Mouse (Mus musculus) R1 (cell line): Measurements from ENCODE around the gene Slc25a29.

Experiments used
- DNase-seq: peaks from one replicate; pipeline ENCODE4 v3.0.0-alpha.2; 2018; ENCODE audit warnings: low read depth, low spot score

Slc25a29 gene

DNA sequence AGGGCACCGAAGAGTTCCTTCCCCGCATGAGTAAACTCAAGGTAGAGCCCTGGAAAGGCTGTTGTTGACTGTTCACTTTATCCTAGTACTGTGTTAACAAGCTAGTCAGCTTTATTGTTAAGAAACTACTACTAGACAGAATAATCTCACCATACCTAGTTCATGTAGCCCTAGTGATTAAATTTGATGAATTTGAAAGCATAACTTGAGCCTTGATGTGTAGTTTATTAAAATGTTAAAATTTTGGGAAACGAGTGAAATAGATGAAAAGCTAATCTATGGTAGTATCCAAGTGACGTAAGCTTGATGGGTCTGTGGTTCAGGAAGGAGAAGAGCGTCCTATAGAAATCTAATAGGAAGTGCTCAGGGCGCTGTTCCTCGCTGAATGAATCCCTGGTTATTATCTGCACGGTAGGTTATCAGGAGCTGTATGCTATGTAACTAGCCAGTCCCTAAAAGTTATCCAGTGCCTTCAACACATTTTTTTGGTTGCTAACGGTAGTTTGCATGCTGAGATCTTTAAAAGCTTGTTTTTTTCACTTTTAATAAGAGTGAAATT lies 40.6 kb downstream of the Slc25a29 start:
- peak; percentile 48 for DNase-seq

DNA sequence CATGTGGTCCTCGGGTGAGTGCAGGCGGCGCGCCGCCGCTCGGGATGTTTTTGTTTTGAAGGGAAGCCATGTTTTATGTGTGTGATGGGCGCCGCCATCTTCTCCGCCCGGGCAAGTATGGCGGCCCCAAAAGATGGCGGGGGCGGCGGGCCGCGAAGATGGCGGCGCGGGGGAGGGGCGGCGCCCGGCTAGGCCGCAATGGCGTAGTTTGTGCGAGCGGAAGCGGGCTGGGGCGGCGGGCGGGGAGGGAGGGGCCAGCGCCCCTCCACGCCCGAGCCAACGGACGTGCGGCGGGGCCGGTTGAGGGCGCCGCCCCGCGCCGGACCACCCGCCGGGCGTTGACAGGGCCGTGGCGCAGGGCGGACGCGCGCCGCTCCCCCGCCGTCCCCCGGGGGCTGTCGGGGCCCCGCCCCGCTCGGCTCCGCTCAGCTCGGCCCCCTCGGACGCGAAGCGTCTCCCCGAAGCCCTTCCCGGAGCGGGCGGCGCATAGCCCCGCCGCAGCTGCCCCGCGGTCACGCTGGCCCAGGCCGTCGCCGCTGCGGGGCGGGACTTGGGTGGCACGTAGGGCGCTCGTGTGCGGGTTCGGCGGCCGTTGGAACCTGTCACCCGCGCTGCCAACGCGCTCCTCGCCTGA lies 41.5 kb downstream of the Slc25a29 start:
- DNase-seq, result peak; percentile 70

DNA sequence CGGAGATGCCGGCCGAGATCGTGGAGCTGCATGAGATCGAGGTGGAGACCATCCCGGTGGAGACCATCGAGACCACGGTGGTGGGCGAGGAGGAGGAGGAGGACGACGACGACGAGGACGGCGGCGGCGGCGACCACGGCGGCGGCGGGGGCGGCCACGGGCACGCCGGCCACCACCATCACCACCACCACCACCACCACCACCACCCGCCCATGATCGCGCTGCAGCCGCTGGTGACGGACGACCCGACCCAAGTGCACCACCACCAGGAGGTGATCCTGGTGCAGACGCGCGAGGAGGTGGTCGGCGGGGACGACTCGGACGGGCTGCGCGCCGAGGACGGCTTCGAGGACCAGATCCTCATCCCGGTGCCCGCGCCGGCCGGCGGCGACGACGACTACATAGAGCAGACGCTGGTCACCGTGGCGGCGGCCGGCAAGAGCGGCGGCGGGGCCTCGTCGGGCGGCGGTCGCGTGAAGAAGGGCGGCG lies 42.2 kb downstream of the Slc25a29 start:
- no peak for DNase-seq

DNA sequence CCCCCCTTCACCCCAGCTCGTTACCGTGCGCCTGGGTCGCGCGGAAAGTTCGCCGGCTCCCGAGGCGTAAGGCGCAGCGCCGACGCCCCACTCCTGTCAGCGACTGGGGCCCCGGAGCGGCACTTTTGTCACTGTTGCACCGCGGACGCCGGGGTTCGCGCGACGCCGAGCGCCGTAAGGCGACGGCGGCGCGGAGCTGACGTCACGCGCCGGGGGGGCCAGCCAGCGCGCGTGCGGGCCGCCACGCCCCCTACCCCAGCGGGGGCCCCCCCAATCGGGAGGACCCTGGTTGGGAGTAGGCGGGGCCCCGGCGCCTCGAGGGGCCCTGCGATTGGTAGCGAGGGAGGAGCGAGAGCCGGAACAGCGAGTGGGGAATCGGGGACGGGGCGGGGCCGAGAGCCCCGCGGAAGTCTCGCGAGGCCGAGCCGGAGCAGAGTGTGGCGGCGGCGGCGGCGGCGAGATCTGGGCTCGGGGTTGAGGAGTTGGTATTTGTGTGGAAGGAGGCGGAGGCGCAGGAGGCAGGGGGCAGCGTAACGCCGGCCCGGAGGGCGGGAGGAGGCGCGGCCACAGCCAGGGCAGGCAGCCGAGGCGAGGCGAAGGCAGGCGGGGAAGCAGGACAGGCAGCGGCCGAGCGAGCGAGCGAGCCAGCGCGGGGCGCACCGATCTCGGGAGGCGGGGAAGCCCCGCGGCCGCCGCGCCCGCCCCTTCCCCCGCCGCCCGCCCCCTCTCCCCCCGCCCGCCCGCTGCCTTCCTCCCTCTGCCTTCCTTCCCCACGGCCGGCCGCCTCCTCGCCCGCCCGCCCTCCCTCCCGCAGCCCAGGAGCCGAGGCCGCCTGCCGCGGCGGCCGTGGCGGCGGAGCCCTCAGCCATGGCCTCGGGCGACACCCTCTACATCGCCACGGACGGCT lies 42.9 kb downstream of the Slc25a29 start, which contains the start of gene Yy1:
Gene Yy1, plus strand, starts transcription at position 428 of the 907 bp plus-strand sequence.
- DNase-seq, result peak; percentile 96

DNA sequence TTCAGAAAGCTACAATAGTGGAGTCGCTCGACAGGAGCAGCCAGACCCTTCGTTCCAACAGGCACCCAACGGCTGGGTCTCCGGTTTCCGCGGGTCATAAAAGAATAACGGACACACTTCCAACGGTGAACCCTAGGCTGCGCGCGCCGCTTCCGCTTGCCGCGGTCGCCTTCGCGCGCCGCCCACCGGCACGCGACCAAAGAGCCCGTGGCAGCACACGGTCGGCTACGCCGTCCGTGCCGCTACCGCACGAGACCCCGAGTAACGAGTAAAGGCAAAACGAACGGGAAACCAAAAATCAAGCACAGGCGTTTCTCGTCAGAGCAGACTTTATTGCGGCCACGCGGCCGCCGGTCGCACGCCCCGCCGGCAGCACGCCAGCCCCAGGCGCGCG lies 43.5 kb downstream of the Slc25a29 start:
- DNase-seq, result peak; percentile 85

DNA sequence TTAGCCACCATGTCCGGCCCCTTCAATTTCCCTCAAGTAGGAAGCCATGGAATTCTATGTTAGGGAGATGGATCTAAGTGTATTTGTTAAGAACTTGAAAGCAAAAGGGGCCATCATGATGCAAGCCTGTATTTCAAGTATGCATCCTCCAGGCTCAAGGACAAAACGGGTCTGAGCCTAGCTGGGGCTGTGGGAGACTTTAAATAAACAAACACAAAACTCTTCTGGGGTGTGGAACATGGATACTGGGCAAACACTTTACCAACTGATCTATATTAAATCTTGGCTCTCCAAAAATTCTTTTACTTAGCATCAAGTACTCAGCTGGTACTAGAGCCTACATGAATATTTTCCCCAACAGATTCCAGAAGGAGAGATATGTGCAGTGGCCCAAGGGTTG lies 48.4 kb downstream of the Slc25a29 start:
- no peak for DNase-seq

DNA sequence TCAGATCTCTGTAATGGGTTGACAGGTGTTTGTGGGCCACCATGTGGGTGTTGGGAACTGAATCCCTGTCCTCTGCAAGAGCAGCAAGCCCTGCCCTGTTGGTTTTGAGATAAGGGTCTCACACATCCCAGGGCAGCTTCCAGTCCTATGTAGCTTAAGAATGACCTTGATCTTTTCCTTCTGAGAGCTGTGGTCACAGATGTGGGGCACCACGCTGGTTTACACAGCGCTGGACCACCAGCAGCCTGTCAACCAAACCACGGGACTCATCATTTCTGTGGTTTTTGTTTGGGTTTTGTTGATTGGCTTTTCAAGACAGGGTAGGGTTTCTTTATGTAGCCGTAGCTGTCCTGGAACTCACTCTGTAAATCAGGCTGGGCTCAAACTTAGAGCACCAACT lies 50.5 kb downstream of the Slc25a29 start:
- DNase-seq, result no peak

DNA sequence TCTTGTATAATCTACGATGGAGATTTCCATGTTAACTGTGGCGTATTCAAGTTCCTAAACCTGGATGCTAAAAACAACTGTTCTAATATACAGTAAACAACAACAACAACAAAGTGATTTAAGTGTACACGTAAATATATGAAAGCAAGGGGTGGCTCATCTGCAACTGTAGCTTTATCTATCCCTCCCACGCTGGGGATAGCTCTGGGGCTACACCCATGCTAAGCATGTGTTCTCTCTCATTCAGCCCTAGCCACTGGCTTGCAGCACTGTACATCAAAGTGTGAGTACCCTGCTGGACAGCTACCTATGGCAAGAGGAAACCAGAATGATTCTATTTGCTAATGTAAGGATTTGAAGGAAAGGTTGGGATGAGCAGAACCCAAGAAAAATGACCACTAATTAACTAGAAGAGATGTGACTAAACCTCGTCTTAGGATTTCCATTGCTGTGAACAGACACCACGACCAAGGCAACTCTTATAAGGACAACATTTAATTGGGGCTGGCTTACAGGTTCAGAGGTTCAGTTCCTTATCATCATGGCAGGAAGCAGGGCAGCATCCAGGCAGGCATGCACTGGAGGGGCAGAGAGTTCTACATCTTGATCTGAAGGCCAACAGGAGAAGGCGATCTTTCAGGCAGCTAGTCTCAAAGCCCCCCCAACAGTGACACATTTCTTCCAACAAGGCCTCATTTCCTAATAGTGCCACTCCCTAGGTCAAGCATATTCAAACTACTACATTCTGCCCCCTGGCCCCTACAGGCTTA lies 55.4 kb downstream of the Slc25a29 start:
- DNase-seq, result no peak
